Mouse (Mus musculus) lung, embryonic 14.5 days (tissue): ENCODE results near the gene Fam209. TPM values are rescaled to one million over a fixed set of nuclear protein-coding genes. Genes with fewer than 3 reads are reported as not detected.

Experiments used
- ATAC-seq: fragments of 200-750 bp; cut with Nextera tagmentation; 2 replicates; pipeline ENCODE4 v1.8.0; 2017; ENCODE audit warnings: mild to moderate bottlenecking, moderate TSS enrichment, moderate library complexity; ENCODE audit not compliant: insufficient read depth
- DNase-seq: peaks from one replicate; pipeline ENCODE4 v3.0.0-alpha.2; 2015
- H3K27ac ChIP-seq: fragments of 300-500 bp; sonication (generic); 2 replicates; pipeline ENCODE4 v1.5.1; 2014; ENCODE audit warnings: low read depth, mild to moderate bottlenecking, moderate library complexity
- H3K27me3 ChIP-seq: fragments of 300-500 bp; sonication (generic); 2 replicates; pipeline ENCODE4 v1.6.1; 2014; ENCODE audit warnings: low read length, control low read depth; ENCODE audit not compliant: insufficient read depth
- H3K36me3 ChIP-seq: fragments of 300-500 bp; sonication (generic); 2 replicates; pipeline ENCODE4 v1.6.1; 2014; ENCODE audit warnings: control low read depth; ENCODE audit not compliant: insufficient read depth
- H3K4me1 ChIP-seq: fragments of 300-500 bp; sonication (generic); 2 replicates; pipeline ENCODE4 v1.6.1; 2014; ENCODE audit warnings: antibody characterized with exemption, control low read depth; ENCODE audit not compliant: insufficient read depth
- H3K4me2 ChIP-seq: fragments of 300-500 bp; sonication (generic); 2 replicates; pipeline ENCODE4 v1.6.1; 2014; ENCODE audit warnings: mild to moderate bottlenecking
- H3K4me3 ChIP-seq: fragments of 300-500 bp; sonication (generic); 2 replicates; pipeline ENCODE4 v1.5.1; 2014; ENCODE audit warnings: low read depth, low read length
- H3K9ac ChIP-seq: fragments of 300-500 bp; sonication (generic); 2 replicates; pipeline ENCODE4 v1.6.1; 2014
- H3K9me3 ChIP-seq: fragments of 300-500 bp; sonication (generic); 2 replicates; pipeline ENCODE4 v1.6.1; 2016; ENCODE audit warnings: low read depth, low read length, control low read depth
- CTCF ChIP-seq: IDR thresholded peaks from 2 replicates; pipeline ENCODE4 v1.5.1; 2016; ENCODE audit warnings: antibody characterized with exemption, low read depth
- WGBS: fragments of 180-500 bp; shearing (Covaris S2); extraction: QIAGEN DNeasy Blood & Tissue Kit; methylation state at CpG from one replicate; pipeline ENCODE4 v1.1.7; 2014; 5-methylcytosine and 5-hydroxymethylcytosine counted together
- polyA plus RNA-seq: library from polyadenylated mRNA; unstranded; fragments of >200 nt; fragmentation: Nextera tagmentation; extraction: Ambion mirVana; gene quantifications from 2 replicates; pipeline ENCODE4 v1.2.1, GENCODE M21; 2014

Fam209 gene
- polyA plus RNA-seq, 1 experiment from 2014 or later = 0.28 TPM

- ATAC-seq = no peak
- no peak overlapping the region for H3K9ac ChIP-seq
- no peaks in the 10 kb centered on the region for H3K27me3 ChIP-seq
- no peak for DNase-seq
- H3K27ac ChIP-seq = no peak overlapping the region
- H3K4me1 ChIP-seq = no peaks in the 10 kb centered on the region
- peaks cover 41% of the 10 kb centered on the region for H3K36me3 ChIP-seq
- H3K9me3 ChIP-seq = no peaks in the 10 kb centered on the region
- 78% methylated on average over 4 of the region's 4 CpGs for WGBS
- H3K4me2 ChIP-seq = no peak overlapping the region
- TF ChIP-seq CTCF = no peak
- no peak overlapping the region for H3K4me3 ChIP-seq
Measured at GRCm38 (mm10) chr2:172462813-172463212, 9.5 kb upstream of the Fam209 start.

GRCm38 (mm10) chr2:172466427-172467132 lies 5.7 kb upstream of the Fam209 start:
- no peak overlapping the region for H3K27ac ChIP-seq
- H3K9me3 ChIP-seq = no peaks in the 10 kb centered on the region
- H3K9ac ChIP-seq = no peak overlapping the region
- ATAC-seq (no peak), DNase-seq (no peak)
- no peak overlapping the region for H3K4me2 ChIP-seq
- no peak overlapping the region for H3K4me3 ChIP-seq
- 89% methylated on average over 11 of the region's 11 CpGs for WGBS
- H3K4me1 ChIP-seq = no peaks in the 10 kb centered on the region
- no peak for TF ChIP-seq CTCF
- H3K36me3 ChIP-seq = peaks cover 62% of the 10 kb centered on the region
- H3K27me3 ChIP-seq = no peaks in the 10 kb centered on the region

- no peak overlapping the region for H3K4me3 ChIP-seq
- TF ChIP-seq CTCF = no peak
- no peak overlapping the region for H3K4me2 ChIP-seq
- H3K9me3 ChIP-seq = no peaks in the 10 kb centered on the region
- peaks cover 63% of the 10 kb centered on the region for H3K36me3 ChIP-seq
- no peaks in the 10 kb centered on the region for H3K27me3 ChIP-seq
- ATAC-seq (no peak), DNase-seq (no peak)
- WGBS = 92% methylated on average over 5 of the region's 5 CpGs
- H3K9ac ChIP-seq = no peak overlapping the region
- no peaks in the 10 kb centered on the region for H3K4me1 ChIP-seq
- no peak overlapping the region for H3K27ac ChIP-seq
Measured at GRCm38 (mm10) chr2:172467206-172467605, 5.1 kb upstream of the Fam209 start.

- H3K9me3 ChIP-seq = no peaks in the 10 kb centered on the region
- WGBS = 68% methylated on average over 11 of the region's 11 CpGs
- DNase-seq (peak; percentile 84), ATAC-seq (peak; percentile 57)
- H3K27me3 ChIP-seq = no peaks in the 10 kb centered on the region
- H3K9ac ChIP-seq = no peak overlapping the region
- no peak overlapping the region for H3K4me3 ChIP-seq
- 0 out of 2 replicates have a peak overlapping the region, but pooled peaks have one; percentile 12 for H3K27ac ChIP-seq
- no peaks in the 10 kb centered on the region for H3K4me1 ChIP-seq
- TF ChIP-seq CTCF = no peak
- H3K36me3 ChIP-seq = peaks cover 58% of the 10 kb centered on the region
- H3K4me2 ChIP-seq = no peak overlapping the region
Measured at GRCm38 (mm10) chr2:172468346-172468819, 3.9 kb upstream of the Fam209 start.

GRCm38 (mm10) chr2:172473591-172473990 lies 1.3 kb downstream of the Fam209 start:
- H3K27ac ChIP-seq = peak overlapping the region; percentile 59; the same call in 1 of the 2 replicates
- TF ChIP-seq CTCF = no peak
- H3K27me3 ChIP-seq = no peaks in the 10 kb centered on the region
- H3K4me1 ChIP-seq = no peaks in the 10 kb centered on the region; the same call in 1 of the 2 replicates
- WGBS = 34% methylated on average over 8 of the region's 8 CpGs
- no peak overlapping the region for H3K4me3 ChIP-seq
- no peak overlapping the region for H3K9ac ChIP-seq
- peaks cover 19% of the 10 kb centered on the region for H3K36me3 ChIP-seq
- ATAC-seq (peak; percentile 67), DNase-seq (peak; percentile 92)
- H3K9me3 ChIP-seq = no peaks in the 10 kb centered on the region
- H3K4me2 ChIP-seq = no peak overlapping the region

- no peak overlapping the region for H3K9ac ChIP-seq
- 32% methylated on average over 6 of the region's 6 CpGs for WGBS
- H3K27me3 ChIP-seq = no peaks in the 10 kb centered on the region
- DNase-seq (peak; percentile 45), ATAC-seq (no peak)
- H3K4me3 ChIP-seq = no peak overlapping the region
- no peak overlapping the region for H3K27ac ChIP-seq
- no peaks in the 10 kb centered on the region for H3K9me3 ChIP-seq
- H3K4me2 ChIP-seq = no peak overlapping the region
- no peaks in the 10 kb centered on the region; the same call in 1 of the 2 replicates for H3K4me1 ChIP-seq
- TF ChIP-seq CTCF = peak; percentile 60
- peaks cover 6% of the 10 kb centered on the region; the same call in 1 of the 2 replicates for H3K36me3 ChIP-seq
Measured at GRCm38 (mm10) chr2:172474970-172475369, 2.6 kb downstream of the Fam209 start.

GRCm38 (mm10) chr2:172476707-172477260 lies 4.5 kb downstream of the Fam209 start:
- no peak overlapping the region for H3K4me2 ChIP-seq
- no peak overlapping the region for H3K4me3 ChIP-seq
- H3K36me3 ChIP-seq = no peaks in the 10 kb centered on the region
- ATAC-seq (no peak), DNase-seq (no peak)
- WGBS = 21% methylated on average over 10 of the region's 10 CpGs
- no peaks in the 10 kb centered on the region for H3K27me3 ChIP-seq
- TF ChIP-seq CTCF = no peak
- no peaks in the 10 kb centered on the region; the same call in 1 of the 2 replicates for H3K4me1 ChIP-seq
- no peak overlapping the region for H3K9ac ChIP-seq
- no peak overlapping the region for H3K27ac ChIP-seq
- no peaks in the 10 kb centered on the region for H3K9me3 ChIP-seq
